Mouse (Mus musculus) hindbrain, embryonic 14.5 days (tissue): ENCODE measurements around the gene Gm13090. TPM values are rescaled to one million over a fixed set of nuclear protein-coding genes. Genes with fewer than 3 reads are reported as not detected.

Experiments
- ATAC-seq: fragments of 200-750 bp; cut with Nextera tagmentation; 2 replicates; pipeline ENCODE4 v1.8.0; 2017; ENCODE audit warnings: moderate number of reproducible peaks, mild to moderate bottlenecking, moderate TSS enrichment, moderate library complexity; ENCODE audit not compliant: low FRiP score
- DNase-seq: peaks from one replicate; pipeline ENCODE4 v3.0.0-alpha.2; 2015; ENCODE audit warnings: low spot score
- H3K27ac ChIP-seq: fragments of 300-500 bp; sonication (generic); 2 replicates; pipeline ENCODE4 v1.5.1; 2014; ENCODE audit warnings: mild to moderate bottlenecking, moderate library complexity
- H3K27me3 ChIP-seq: fragments of 300-500 bp; sonication (generic); 2 replicates; pipeline ENCODE4 v1.6.1; 2014; ENCODE audit warnings: mild to moderate bottlenecking, low read length, mixed read lengths; ENCODE audit not compliant: control insufficient read depth, insufficient read depth
- H3K36me3 ChIP-seq: fragments of 300-500 bp; sonication (generic); replicated peaks from 2 replicates; pipeline ENCODE4 v1.6.1; 2014; ENCODE audit not compliant: control insufficient read depth, insufficient read depth
- H3K4me1 ChIP-seq: fragments of 300-500 bp; sonication (generic); replicated peaks from 2 replicates; pipeline ENCODE4 v1.6.1; 2014; ENCODE audit warnings: antibody characterized with exemption, low read length, mixed read lengths; ENCODE audit not compliant: control insufficient read depth, insufficient read depth
- H3K4me2 ChIP-seq: fragments of 300-500 bp; sonication (generic); replicated peaks from 2 replicates; pipeline ENCODE4 v1.6.1; 2014; ENCODE audit warnings: mild to moderate bottlenecking, moderate library complexity
- H3K4me3 ChIP-seq: fragments of 300-500 bp; sonication (generic); replicated peaks from 2 replicates; pipeline ENCODE4 v1.5.1; 2014; ENCODE audit warnings: mild to moderate bottlenecking, low read length
- H3K9ac ChIP-seq: fragments of 300-500 bp; sonication (generic); 2 replicates; pipeline ENCODE4 v1.6.1; 2014
- H3K9me3 ChIP-seq: fragments of 300-500 bp; sonication (generic); 2 replicates; pipeline ENCODE4 v1.6.1; 2016; ENCODE audit warnings: low read length; ENCODE audit not compliant: control insufficient read depth
- WGBS: fragments of 180-500 bp; shearing (Covaris S2); extraction: QIAGEN DNeasy Blood & Tissue Kit; methylation state at CpG from one replicate; pipeline ENCODE4 v1.1.7; 2014; 5-methylcytosine and 5-hydroxymethylcytosine counted together
- polyA plus RNA-seq: library from polyadenylated mRNA; unstranded; fragments of >200 nt; fragmentation: Nextera tagmentation; extraction: Ambion mirVana; gene quantifications from 2 replicates; pipeline ENCODE4 v1.2.1, GENCODE M21; 2014

Gene Gm13090
- polyA plus RNA-seq, 1 experiment from 2014 or later, result 0.36 TPM

GRCm38 (mm10) chr4:151088819-151089218, 551 bp upstream of the Gm13090 start:
- H3K27ac ChIP-seq, result no peak overlapping the region
- no peaks in the 10 kb centered on the region for H3K27me3 ChIP-seq
- H3K9me3 ChIP-seq, result no peaks in the 10 kb centered on the region
- 88% methylated on average over 14 of the region's 14 CpGs for WGBS
- H3K4me3 ChIP-seq, result no peak overlapping the region
- H3K4me1 ChIP-seq, result no peaks in the 10 kb centered on the region
- peaks cover 48% of the 10 kb centered on the region for H3K36me3 ChIP-seq
- no peak overlapping the region for H3K9ac ChIP-seq
- H3K4me2 ChIP-seq, result no peak overlapping the region
- ATAC-seq (no peak), DNase-seq (no peak)

GRCm38 (mm10) chr4:151095207-151095606, 5.8 kb downstream of the Gm13090 start:
- H3K9me3 ChIP-seq, result no peaks in the 10 kb centered on the region
- peaks cover 9% of the 10 kb centered on the region; the same call in 1 of the 2 replicates for H3K4me1 ChIP-seq
- no peak for ATAC-seq
- H3K36me3 ChIP-seq, result no peaks in the 10 kb centered on the region
- no peaks in the 10 kb centered on the region for H3K27me3 ChIP-seq
- no peak overlapping the region for H3K4me3 ChIP-seq
- H3K4me2 ChIP-seq, result no peak overlapping the region
- no peak overlapping the region for H3K9ac ChIP-seq
- DNase-seq, result no peak
- 35% methylated on average over 2 of the region's 2 CpGs for WGBS
- no peak overlapping the region for H3K27ac ChIP-seq

GRCm38 (mm10) chr4:151096334-151097103, 7.1 kb downstream of the Gm13090 start:
- Histone ChIP-seq H3K4me2 (no peak overlapping the region), H3K9me3 (no peaks in the 10 kb centered on the region), H3K36me3 (no peaks in the 10 kb centered on the region), H3K4me3 (no peak overlapping the region), H3K27me3 (no peaks in the 10 kb centered on the region), H3K27ac (no peak overlapping the region), H3K4me1 (peaks cover 13% of the 10 kb centered on the region; the same call in 1 of the 2 replicates), H3K9ac (no peak overlapping the region)
- ATAC-seq (no peak), DNase-seq (no peak)
- 90% methylated on average over 18 of the region's 18 CpGs for WGBS

- peaks cover 15% of the 10 kb centered on the region; the same call in 1 of the 2 replicates for H3K4me1 ChIP-seq
- H3K27ac ChIP-seq, result no peak overlapping the region
- H3K9me3 ChIP-seq, result no peaks in the 10 kb centered on the region
- H3K27me3 ChIP-seq, result no peaks in the 10 kb centered on the region
- 91% methylated on average over 11 of the region's 11 CpGs for WGBS
- H3K9ac ChIP-seq, result no peak overlapping the region
- no peak overlapping the region for H3K4me3 ChIP-seq
- DNase-seq (no peak), ATAC-seq (no peak)
- no peaks in the 10 kb centered on the region for H3K36me3 ChIP-seq
- no peak overlapping the region for H3K4me2 ChIP-seq
Observed at GRCm38 (mm10) chr4:151097104-151097438, 7.7 kb downstream of the Gm13090 start.

- DNase-seq (no peak), ATAC-seq (no peak)
- no peak overlapping the region; the same call in 1 of the 2 replicates for H3K4me2 ChIP-seq
- no peaks in the 10 kb centered on the region for H3K9me3 ChIP-seq
- peaks cover 49% of the 10 kb centered on the region for H3K4me1 ChIP-seq
- no peaks in the 10 kb centered on the region for H3K27me3 ChIP-seq
- no peak overlapping the region for H3K27ac ChIP-seq
- no peak overlapping the region for H3K9ac ChIP-seq
- no peaks in the 10 kb centered on the region for H3K36me3 ChIP-seq
- no peak overlapping the region for H3K4me3 ChIP-seq
- 79% methylated on average over 11 of the region's 11 CpGs for WGBS
Observed at GRCm38 (mm10) chr4:151103646-151104045, 14.3 kb downstream of the Gm13090 start.

GRCm38 (mm10) chr4:151104147-151104546, 14.8 kb downstream of the Gm13090 start:
- no peak for ATAC-seq
- Histone ChIP-seq H3K9me3 (no peaks in the 10 kb centered on the region), H3K4me2 (peak overlapping the region; percentile 68; the same call in 1 of the 2 replicates), H3K4me3 (no peak overlapping the region), H3K4me1 (peaks cover 47% of the 10 kb centered on the region), H3K36me3 (no peaks in the 10 kb centered on the region), H3K27me3 (no peaks in the 10 kb centered on the region), H3K9ac (no peak overlapping the region), H3K27ac (no peak overlapping the region)
- DNase-seq, result no peak
- 87% methylated on average over 10 of the region's 10 CpGs for WGBS

GRCm38 (mm10) chr4:151105886-151106285, 16.5 kb downstream of the Gm13090 start:
- WGBS, result 68% methylated on average over 6 of the region's 6 CpGs
- peaks cover 47% of the 10 kb centered on the region for H3K4me1 ChIP-seq

GRCm38 (mm10) chr4:151106468-151106867, 17.1 kb downstream of the Gm13090 start:
- WGBS, result 27% methylated on average over 10 of the region's 10 CpGs
- no peaks in the 10 kb centered on the region for H3K36me3 ChIP-seq
- H3K9ac ChIP-seq, result peak overlapping the region; percentile 92
- DNase-seq, result no peak
- no peaks in the 10 kb centered on the region for H3K27me3 ChIP-seq
- no peaks in the 10 kb centered on the region for H3K9me3 ChIP-seq
- H3K4me2 ChIP-seq, result peak overlapping the region; percentile 68
- peaks cover 44% of the 10 kb centered on the region for H3K4me1 ChIP-seq
- ATAC-seq, result no peak
- peak overlapping the region; percentile 75 for H3K4me3 ChIP-seq
- H3K27ac ChIP-seq, result peak overlapping the region; percentile 95

More at GRCm38 (mm10) chr4:151105886-151106285, 16.5 kb downstream of the Gm13090 start:
- DNase-seq (no peak), ATAC-seq (no peak)
- Histone ChIP-seq H3K27ac (no peak overlapping the region), H3K9ac (peak overlapping the region; percentile 92), H3K4me3 (peak overlapping the region; percentile 75), H3K9me3 (no peaks in the 10 kb centered on the region), H3K4me2 (peak overlapping the region; percentile 68), H3K27me3 (no peaks in the 10 kb centered on the region), H3K36me3 (no peaks in the 10 kb centered on the region)

GRCm38 (mm10) chr4:151107131-151108001, 18.0 kb downstream of the Gm13090 start:
- Histone ChIP-seq H3K27me3 (no peaks in the 10 kb centered on the region), H3K9me3 (no peaks in the 10 kb centered on the region), H3K4me3 (peak overlapping the region; percentile 75), H3K9ac (peak overlapping the region; percentile 92), H3K4me1 (peaks cover 38% of the 10 kb centered on the region), H3K27ac (peak overlapping the region; percentile 95), H3K36me3 (no peaks in the 10 kb centered on the region), H3K4me2 (peak overlapping the region; percentile 68)
- WGBS, result 3% methylated on average over 53 of the region's 60 CpGs
- ATAC-seq, result peak; percentile 41
- DNase-seq, result peak; percentile 78
